Mouse (Mus musculus): Measurements from ENCODE around the gene Rbm20. TPM values are rescaled to one million over a fixed set of nuclear protein-coding genes. Genes with fewer than 3 reads are reported as not detected.

Rbm20 gene
- total and polyA plus RNA-seq, 3 experiments: 0.36 to 2.6 (median 2.3) TPM

- Histone ChIP-seq H3K36me3 (replicated peaks) (no peaks in the 10 kb centered on the region), H3K4me1 (ENCODE audit: insufficient read depth, low read depth, low read length) (peaks cover 93% of the 10 kb centered on the region), H3K9me3 (replicated peaks) (no peaks in the 10 kb centered on the region), H3K4me3 (ENCODE audit: low read depth, low read length) (no peak overlapping the region; the same call in 1 of the 2 replicates), H3K27me3 (ENCODE audit: insufficient read depth, low read length) (no peaks in the 10 kb centered on the region)
- ATAC-seq (ENCODE audit: extremely low read depth, insufficient number of reproducible peaks, low FRiP score, poor library complexity, severe bottlenecking): peak; percentile 57
- no peak for TF ChIP-seq POLR2AphosphoS5 (IDR thresholded peaks at IDR 0.05; ENCODE audit: insufficient replicate concordance, low read depth, low read length)
- TF ChIP-seq GATA1 (IDR thresholded peaks at IDR 0.05; ENCODE audit: borderline replicate concordance, low read length): no peak
- TF ChIP-seq TAL1 (conservative IDR thresholded peaks at IDR 0.05; ENCODE audit: low read depth, low read length): peak; percentile 39
- TF ChIP-seq CTCF (IDR thresholded peaks at IDR 0.05; ENCODE audit: low read depth, low read length): no peak
- TF ChIP-seq GATA2 (IDR thresholded peaks at IDR 0.05; ENCODE audit: borderline replicate concordance, low read depth, low read length): no peak
- peak; percentile 39 for DNase-seq (ENCODE audit: low spot score)
Observed at GRCm38 (mm10) chr19:53799885-53800284, 122.8 kb downstream of the Rbm20 start.

GRCm38 (mm10) chr19:53800365-53800999, 123.4 kb downstream of the Rbm20 start:
- Histone ChIP-seq H3K9me3 (replicated peaks) (no peaks in the 10 kb centered on the region), H3K27me3 (ENCODE audit: insufficient read depth, low read length) (no peaks in the 10 kb centered on the region), H3K4me3 (ENCODE audit: low read depth, low read length) (peak overlapping the region; percentile 21; the same call in 1 of the 2 replicates), H3K36me3 (replicated peaks) (no peaks in the 10 kb centered on the region), H3K4me1 (ENCODE audit: insufficient read depth, low read depth, low read length) (peaks cover 94% of the 10 kb centered on the region)
- no peak for DNase-seq (ENCODE audit: low spot score)
- no peak for ATAC-seq (ENCODE audit: extremely low read depth, insufficient number of reproducible peaks, low FRiP score, poor library complexity, severe bottlenecking)
- no peak for TF ChIP-seq CTCF (IDR thresholded peaks at IDR 0.05; ENCODE audit: low read depth, low read length)
- no peak for TF ChIP-seq TAL1 (conservative IDR thresholded peaks at IDR 0.05; ENCODE audit: low read depth, low read length)
- no peak for TF ChIP-seq GATA2 (IDR thresholded peaks at IDR 0.05; ENCODE audit: borderline replicate concordance, low read depth, low read length)
- no peak for TF ChIP-seq GATA1 (IDR thresholded peaks at IDR 0.05; ENCODE audit: borderline replicate concordance, low read length)
- no peak for TF ChIP-seq POLR2AphosphoS5 (IDR thresholded peaks at IDR 0.05; ENCODE audit: insufficient replicate concordance, low read depth, low read length)

- Histone ChIP-seq H3K9me3 (replicated peaks) (no peaks in the 10 kb centered on the region), H3K4me1 (ENCODE audit: insufficient read depth, low read depth, low read length) (peaks cover 94% of the 10 kb centered on the region), H3K27me3 (ENCODE audit: insufficient read depth, low read length) (no peaks in the 10 kb centered on the region), H3K4me3 (ENCODE audit: low read depth, low read length) (peak overlapping the region; percentile 60; the same call in 1 of the 2 replicates), H3K36me3 (replicated peaks) (no peaks in the 10 kb centered on the region)
- DNase-seq (ENCODE audit: low spot score) (no peak), ATAC-seq (ENCODE audit: extremely low read depth, insufficient number of reproducible peaks, low FRiP score, poor library complexity, severe bottlenecking) (no peak)
- TF ChIP-seq GATA2 (IDR thresholded peaks at IDR 0.05; ENCODE audit: borderline replicate concordance, low read depth, low read length) (no peak), CTCF (IDR thresholded peaks at IDR 0.05; ENCODE audit: low read depth, low read length) (no peak), POLR2AphosphoS5 (IDR thresholded peaks at IDR 0.05; ENCODE audit: insufficient replicate concordance, low read depth, low read length) (no peak), GATA1 (IDR thresholded peaks at IDR 0.05; ENCODE audit: borderline replicate concordance, low read length) (no peak)
Observed at GRCm38 (mm10) chr19:53801380-53801779, 124.3 kb downstream of the Rbm20 start.

GRCm38 (mm10) chr19:53801789-53802683, 124.9 kb downstream of the Rbm20 start:
- Histone ChIP-seq H3K4me1 (ENCODE audit: insufficient read depth, low read depth, low read length) (peaks cover 93% of the 10 kb centered on the region), H3K4me3 (ENCODE audit: low read depth, low read length) (peak overlapping the region; percentile 60; the same call in 1 of the 2 replicates), H3K36me3 (replicated peaks) (no peaks in the 10 kb centered on the region), H3K9me3 (replicated peaks) (no peaks in the 10 kb centered on the region), H3K27me3 (ENCODE audit: insufficient read depth, low read length) (no peaks in the 10 kb centered on the region)
- DNase-seq (ENCODE audit: low spot score) (peak; percentile 76), ATAC-seq (ENCODE audit: extremely low read depth, insufficient number of reproducible peaks, low FRiP score, poor library complexity, severe bottlenecking) (peak; percentile 74)
- peak; percentile 30; the same call in 1 of the 2 replicates for TF ChIP-seq TAL1 (conservative IDR thresholded peaks at IDR 0.05; ENCODE audit: low read depth, low read length)
- TF ChIP-seq GATA2 (IDR thresholded peaks at IDR 0.05; ENCODE audit: borderline replicate concordance, low read depth, low read length): no peak
- no peak for TF ChIP-seq POLR2AphosphoS5 (IDR thresholded peaks at IDR 0.05; ENCODE audit: insufficient replicate concordance, low read depth, low read length)
- TF ChIP-seq CTCF (IDR thresholded peaks at IDR 0.05; ENCODE audit: low read depth, low read length): no peak
- TF ChIP-seq GATA1 (IDR thresholded peaks at IDR 0.05; ENCODE audit: borderline replicate concordance, low read length): no peak

GRCm38 (mm10) chr19:53803954-53804353, 126.8 kb downstream of the Rbm20 start:
- Histone ChIP-seq H3K4me3 (ENCODE audit: low read depth, low read length) (peak overlapping the region; percentile 17; the same call in 1 of the 2 replicates), H3K36me3 (replicated peaks) (no peaks in the 10 kb centered on the region), H3K27me3 (ENCODE audit: insufficient read depth, low read length) (no peaks in the 10 kb centered on the region), H3K4me1 (ENCODE audit: insufficient read depth, low read depth, low read length) (peaks cover 92% of the 10 kb centered on the region), H3K9me3 (replicated peaks) (no peaks in the 10 kb centered on the region)
- no peak for DNase-seq (ENCODE audit: low spot score)
- TF ChIP-seq TAL1 (conservative IDR thresholded peaks at IDR 0.05; ENCODE audit: low read depth, low read length): no peak
- no peak for TF ChIP-seq POLR2AphosphoS5 (IDR thresholded peaks at IDR 0.05; ENCODE audit: insufficient replicate concordance, low read depth, low read length)
- TF ChIP-seq GATA1 (IDR thresholded peaks at IDR 0.05; ENCODE audit: borderline replicate concordance, low read length): no peak
- no peak for TF ChIP-seq CTCF (IDR thresholded peaks at IDR 0.05; ENCODE audit: low read depth, low read length)
- TF ChIP-seq GATA2 (IDR thresholded peaks at IDR 0.05; ENCODE audit: borderline replicate concordance, low read depth, low read length): no peak
- no peak for ATAC-seq (ENCODE audit: extremely low read depth, insufficient number of reproducible peaks, low FRiP score, poor library complexity, severe bottlenecking)

GRCm38 (mm10) chr19:53805063-53805462, 128.0 kb downstream of the Rbm20 start:
- H3K9me3 ChIP-seq (replicated peaks): no peaks in the 10 kb centered on the region
- no peaks in the 10 kb centered on the region for H3K27me3 ChIP-seq (ENCODE audit: insufficient read depth, low read length)
- TF ChIP-seq TAL1 (conservative IDR thresholded peaks at IDR 0.05; ENCODE audit: low read depth, low read length): no peak
- TF ChIP-seq GATA2 (IDR thresholded peaks at IDR 0.05; ENCODE audit: borderline replicate concordance, low read depth, low read length): no peak
- no peak for TF ChIP-seq CTCF (IDR thresholded peaks at IDR 0.05; ENCODE audit: low read depth, low read length)
- TF ChIP-seq GATA1 (IDR thresholded peaks at IDR 0.05; ENCODE audit: borderline replicate concordance, low read length): no peak
- TF ChIP-seq POLR2AphosphoS5 (IDR thresholded peaks at IDR 0.05; ENCODE audit: insufficient replicate concordance, low read depth, low read length): no peak
- ATAC-seq (ENCODE audit: extremely low read depth, insufficient number of reproducible peaks, low FRiP score, poor library complexity, severe bottlenecking): no peak
- DNase-seq (ENCODE audit: low spot score): no peak
- no peak overlapping the region for H3K4me3 ChIP-seq (ENCODE audit: low read depth, low read length)
- no peaks in the 10 kb centered on the region for H3K36me3 ChIP-seq (replicated peaks)
- H3K4me1 ChIP-seq (ENCODE audit: insufficient read depth, low read depth, low read length): peaks cover 95% of the 10 kb centered on the region

Measured in G1E (cell line).